Mouse (Mus musculus) kidney, postnatal 10 days (tissue): Measurements from ENCODE around the gene Olfr855.

ENCODE experiments used
- DNase-seq: peaks from one replicate; pipeline ENCODE4 v3.0.0; 2021; ENCODE audit warnings: mixed read lengths

Gene Olfr855

GRCm38 (mm10) chr9:19582317-19582716 is at the start of gene Olfr855:
Gene Olfr855 (plus strand): TSS chr9:19582617.
- no peak for DNase-seq

- DNase-seq: no peak
Measured at GRCm38 (mm10) chr9:19540976-19541375, 41.4 kb upstream of the Olfr855 start, which contains the start of gene Olfr853. Gene Olfr853 (minus strand): TSS chr9:19541076.

- no peak for DNase-seq
Measured at GRCm38 (mm10) chr9:19567282-19567681, 15.1 kb upstream of the Olfr855 start, which contains the start of gene Olfr854. Gene Olfr854 (minus strand): TSS chr9:19567382.

GRCm38 (mm10) chr9:19621297-19621696 is 38.9 kb downstream of the Olfr855 start:
- no peak for DNase-seq

GRCm38 (mm10) chr9:19621843-19622822 is 39.7 kb downstream of the Olfr855 start, which contains the start of gene Zfp317:
Gene Zfp317 (plus strand): TSS chr9:19622102.
- peak; percentile 88 for DNase-seq

GRCm38 (mm10) chr9:19629574-19629973 is 47.2 kb downstream of the Olfr855 start:
- no peak for DNase-seq
